Mouse (Mus musculus) heart, embryonic 15.5 days (tissue): ENCODE results near the gene Ubald2. TPM values are rescaled to one million over a fixed set of nuclear protein-coding genes. Genes with fewer than 3 reads are reported as not detected.

Experiments used
- ATAC-seq: fragments of 200-750 bp; cut with Nextera tagmentation; replicated peaks from 2 replicates; pipeline ENCODE4 v1.8.0; 2017; ENCODE audit warnings: low read depth, moderate TSS enrichment; ENCODE audit not compliant: insufficient number of reproducible peaks, insufficient read depth, low FRiP score
- H3K27ac ChIP-seq: fragments of 300-500 bp; sonication (generic); 2 replicates; pipeline ENCODE4 v1.5.1; 2015; ENCODE audit warnings: mild to moderate bottlenecking, inconsistent platforms
- H3K27me3 ChIP-seq: fragments of 300-500 bp; sonication (generic); 2 replicates; pipeline ENCODE4 v1.6.1; 2015; ENCODE audit warnings: inconsistent platforms
- H3K36me3 ChIP-seq: fragments of 300-500 bp; sonication (generic); 2 replicates; pipeline ENCODE4 v1.6.1; 2015; ENCODE audit warnings: mild to moderate bottlenecking, inconsistent platforms
- H3K4me1 ChIP-seq: fragments of 300-500 bp; sonication (generic); replicated peaks from 2 replicates; pipeline ENCODE4 v1.6.1; 2015; ENCODE audit warnings: inconsistent platforms
- H3K4me2 ChIP-seq: fragments of 300-500 bp; sonication (generic); 2 replicates; pipeline ENCODE4 v1.6.1; 2015; ENCODE audit warnings: inconsistent platforms, mild to moderate bottlenecking, moderate library complexity
- H3K4me3 ChIP-seq: fragments of 300-500 bp; sonication (generic); 2 replicates; pipeline ENCODE4 v1.5.1; 2015; ENCODE audit warnings: mild to moderate bottlenecking, inconsistent platforms
- H3K9ac ChIP-seq: fragments of 300-500 bp; sonication (generic); 2 replicates; pipeline ENCODE4 v1.6.1; 2015; ENCODE audit warnings: mild to moderate bottlenecking, inconsistent platforms
- H3K9me3 ChIP-seq: fragments of 300-500 bp; sonication (generic); replicated peaks from 2 replicates; pipeline ENCODE4 v1.6.1; 2016; ENCODE audit warnings: inconsistent platforms
- WGBS: fragments of 180-500 bp; shearing (Covaris S2); methylation state at CpG from one replicate; pipeline ENCODE4 v1.1.7; 2015; ENCODE audit warnings: mixed read lengths; 5-methylcytosine and 5-hydroxymethylcytosine counted together
- polyA plus RNA-seq: library from polyadenylated mRNA; unstranded; fragments of >200 nt; fragmentation: Nextera tagmentation; extraction: Ambion mirVana; gene quantifications from 2 replicates; pipeline ENCODE4 v1.2.1, GENCODE M21; 2015

Ubald2 gene
- polyA plus RNA-seq, 1 experiment from 2014 or later: 29.3 TPM

DNA sequence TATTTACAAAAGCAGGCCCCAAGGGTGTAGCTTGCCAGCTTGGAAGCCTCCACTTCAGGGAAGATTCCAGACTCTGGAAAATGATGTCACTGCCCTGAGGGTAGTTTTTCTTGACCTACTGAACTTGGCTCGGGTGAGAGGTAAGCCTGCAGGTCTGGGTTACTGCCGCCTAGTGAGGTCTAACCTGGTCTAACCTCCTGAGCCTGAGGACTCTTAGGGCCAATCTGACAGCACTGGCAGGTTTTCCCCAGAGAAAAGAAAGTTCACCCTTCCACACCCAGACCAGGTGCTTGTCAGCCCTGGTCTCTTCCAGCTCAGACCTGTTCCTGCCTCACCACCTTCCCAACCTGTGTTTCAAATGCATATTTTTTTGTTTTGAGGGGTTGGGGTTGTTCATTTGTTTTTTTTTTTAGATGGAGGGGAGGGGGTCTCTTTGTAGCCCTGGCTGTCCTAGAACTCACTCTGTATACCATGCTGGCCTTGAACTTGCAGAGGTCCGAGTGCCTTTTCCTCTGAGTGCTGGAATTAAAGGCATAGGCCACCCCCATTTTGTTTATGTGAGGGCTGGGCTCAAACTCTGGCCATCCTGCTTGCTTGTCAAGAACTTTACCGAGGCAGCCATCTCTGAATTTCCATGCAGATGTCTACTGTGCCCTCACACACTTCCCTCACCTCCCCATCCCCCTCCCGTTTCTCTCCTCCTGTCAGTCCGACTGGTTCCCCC, 6.9 kb upstream of the Ubald2 start:
- WGBS: 76% methylated on average over 6 of the region's 6 CpGs
- H3K4me1 ChIP-seq: peaks cover 20% of the 10 kb centered on the region
- H3K4me3 ChIP-seq: no peak overlapping the region
- no peaks in the 10 kb centered on the region for H3K36me3 ChIP-seq
- H3K27ac ChIP-seq: no peak overlapping the region
- no peak overlapping the region for H3K9ac ChIP-seq
- no peaks in the 10 kb centered on the region for H3K9me3 ChIP-seq
- no peaks in the 10 kb centered on the region for H3K27me3 ChIP-seq
- no peak overlapping the region for H3K4me2 ChIP-seq
- no peak for ATAC-seq

DNA sequence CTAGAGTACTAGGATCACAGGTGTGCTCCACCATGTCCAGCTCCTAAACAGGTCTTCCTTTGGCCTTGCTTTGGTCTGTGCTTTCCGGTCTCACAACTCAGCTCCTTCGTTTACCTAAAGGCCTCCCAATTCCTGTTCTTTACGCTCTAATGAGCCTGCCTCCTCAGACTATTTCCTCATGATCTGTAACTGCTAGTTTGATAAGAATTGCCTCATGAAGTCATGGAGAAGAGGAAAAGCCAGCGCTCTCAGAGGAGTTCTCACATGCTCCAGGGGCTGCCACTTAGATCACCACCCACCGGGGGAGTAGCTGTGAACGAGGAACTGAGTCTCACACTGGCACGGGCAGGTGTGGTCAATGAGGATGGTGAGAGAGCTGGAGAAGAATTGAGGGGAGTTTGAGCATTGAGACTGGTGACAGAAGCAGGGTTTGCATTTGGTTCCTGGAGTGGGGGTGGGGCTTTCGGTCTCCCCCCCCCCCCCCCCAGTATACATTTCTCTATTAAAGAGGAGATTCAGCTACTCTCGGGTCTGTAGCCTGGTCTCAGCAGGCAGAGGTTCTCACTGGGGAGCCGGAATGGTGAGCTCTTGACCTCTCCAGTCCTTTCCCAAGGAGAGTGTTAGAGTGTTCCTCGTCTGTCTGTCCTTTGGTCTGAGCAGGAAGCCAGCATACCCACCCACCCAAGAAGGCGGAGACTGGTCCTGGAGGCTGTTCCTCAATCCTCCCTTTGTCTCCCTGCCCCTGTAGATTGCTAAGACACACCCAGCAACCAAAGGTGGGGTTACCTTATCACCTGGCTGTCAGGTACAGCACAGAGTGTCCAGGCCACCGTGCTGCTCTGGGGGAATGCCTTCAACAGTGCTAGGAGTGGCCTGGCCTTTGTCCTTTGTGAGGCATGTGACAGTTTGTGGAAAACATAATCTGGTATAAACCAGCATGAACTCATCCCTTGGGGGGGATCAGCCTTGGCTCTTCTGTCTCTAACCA, 4.7 kb upstream of the Ubald2 start:
- ATAC-seq: no peak
- H3K9me3 ChIP-seq: no peaks in the 10 kb centered on the region
- H3K4me1 ChIP-seq: peaks cover 23% of the 10 kb centered on the region
- H3K4me2 ChIP-seq: no peak overlapping the region
- no peaks in the 10 kb centered on the region for H3K36me3 ChIP-seq
- no peak overlapping the region for H3K9ac ChIP-seq
- H3K27ac ChIP-seq: no peak overlapping the region; the same call in 1 of the 2 replicates
- no peaks in the 10 kb centered on the region for H3K27me3 ChIP-seq
- no peak overlapping the region for H3K4me3 ChIP-seq
- 35% methylated on average over 13 of the region's 13 CpGs for WGBS

DNA sequence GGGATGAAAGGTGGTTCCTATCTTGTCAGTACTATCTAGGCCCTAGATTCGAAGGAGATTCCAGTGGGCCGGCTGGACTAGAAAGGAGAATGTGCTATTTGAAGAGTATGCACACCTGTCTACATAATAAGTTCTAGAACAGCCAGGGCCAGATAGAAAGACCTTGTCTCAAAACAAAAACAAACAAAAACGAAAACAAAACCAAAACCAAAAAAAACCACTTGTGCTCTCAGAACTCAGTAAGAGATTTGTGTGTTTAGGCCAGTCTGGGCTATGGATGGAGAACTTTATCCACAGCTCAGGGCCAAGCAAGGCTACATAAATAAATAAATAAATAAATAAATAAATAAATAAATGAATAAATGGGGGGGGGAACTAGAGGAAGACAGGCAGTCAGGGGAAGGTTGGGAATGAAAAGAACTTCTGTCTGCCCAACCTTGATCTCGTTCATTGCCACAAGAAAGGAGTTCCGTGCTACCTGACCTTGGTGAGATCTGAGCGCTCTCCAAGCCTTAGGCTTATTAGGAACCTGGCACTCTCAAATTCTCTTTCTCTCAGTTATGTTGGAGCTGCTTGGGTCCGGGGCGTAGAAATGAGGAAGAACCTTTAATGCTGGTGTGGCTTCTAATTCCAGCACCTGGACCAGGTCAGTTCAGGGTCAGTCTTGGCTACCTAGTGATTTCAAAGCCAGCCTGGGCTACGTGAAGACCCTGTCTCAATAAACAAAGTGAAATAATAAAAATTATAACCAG, 3.9 kb upstream of the Ubald2 start:
- no peak overlapping the region for H3K9ac ChIP-seq
- no peak for ATAC-seq
- no peak overlapping the region for H3K4me2 ChIP-seq
- no peak overlapping the region for H3K27ac ChIP-seq
- H3K9me3 ChIP-seq: no peaks in the 10 kb centered on the region
- no peak overlapping the region for H3K4me3 ChIP-seq
- no peaks in the 10 kb centered on the region for H3K27me3 ChIP-seq
- H3K36me3 ChIP-seq: no peaks in the 10 kb centered on the region
- peaks cover 24% of the 10 kb centered on the region for H3K4me1 ChIP-seq
- WGBS: 75% methylated on average over 9 of the region's 9 CpGs

DNA sequence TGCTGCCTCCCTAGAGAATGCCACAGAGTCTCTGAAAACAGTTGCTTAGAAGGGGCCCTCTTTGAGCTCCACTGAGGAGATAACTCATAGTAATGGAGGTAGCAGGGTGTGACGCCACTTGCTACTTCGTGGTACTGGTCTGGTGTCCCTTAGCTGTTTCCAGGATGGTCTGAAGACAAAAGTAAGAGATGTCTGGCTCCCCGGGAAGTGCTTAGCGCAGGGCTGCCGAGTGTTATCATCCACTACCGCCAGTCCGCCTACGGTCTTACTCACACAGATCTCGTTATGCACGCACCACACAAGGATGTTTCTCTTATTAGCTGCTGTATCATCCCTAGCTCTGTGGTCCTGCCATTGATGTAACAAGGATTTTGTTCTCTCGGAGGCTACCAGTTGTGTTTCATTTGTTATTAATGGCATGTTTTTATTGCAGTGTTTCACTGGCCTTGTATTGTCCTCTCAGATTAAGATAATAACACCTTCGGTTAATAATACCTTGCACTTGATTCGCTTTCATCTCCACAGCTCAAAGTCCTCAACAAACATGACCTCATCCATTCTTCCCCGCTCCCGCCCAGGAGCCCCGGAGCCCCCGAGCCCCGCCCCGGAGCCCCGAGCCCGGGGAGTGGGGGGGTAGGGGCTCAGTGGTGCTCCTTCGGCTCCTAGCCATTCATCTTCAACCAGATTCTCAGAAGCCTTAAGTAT, 3.0 kb upstream of the Ubald2 start:
- whole genome bisulfite sequencing: 24% methylated on average over 22 of the region's 22 CpGs
- peak overlapping the region; percentile 23 for H3K4me2 ChIP-seq
- H3K9ac ChIP-seq: no peak overlapping the region
- no peak overlapping the region for H3K27ac ChIP-seq
- H3K36me3 ChIP-seq: no peaks in the 10 kb centered on the region
- H3K27me3 ChIP-seq: no peaks in the 10 kb centered on the region
- no peak overlapping the region for H3K4me3 ChIP-seq
- peaks cover 33% of the 10 kb centered on the region for H3K4me1 ChIP-seq
- H3K9me3 ChIP-seq: no peaks in the 10 kb centered on the region
- no peak for ATAC-seq

DNA sequence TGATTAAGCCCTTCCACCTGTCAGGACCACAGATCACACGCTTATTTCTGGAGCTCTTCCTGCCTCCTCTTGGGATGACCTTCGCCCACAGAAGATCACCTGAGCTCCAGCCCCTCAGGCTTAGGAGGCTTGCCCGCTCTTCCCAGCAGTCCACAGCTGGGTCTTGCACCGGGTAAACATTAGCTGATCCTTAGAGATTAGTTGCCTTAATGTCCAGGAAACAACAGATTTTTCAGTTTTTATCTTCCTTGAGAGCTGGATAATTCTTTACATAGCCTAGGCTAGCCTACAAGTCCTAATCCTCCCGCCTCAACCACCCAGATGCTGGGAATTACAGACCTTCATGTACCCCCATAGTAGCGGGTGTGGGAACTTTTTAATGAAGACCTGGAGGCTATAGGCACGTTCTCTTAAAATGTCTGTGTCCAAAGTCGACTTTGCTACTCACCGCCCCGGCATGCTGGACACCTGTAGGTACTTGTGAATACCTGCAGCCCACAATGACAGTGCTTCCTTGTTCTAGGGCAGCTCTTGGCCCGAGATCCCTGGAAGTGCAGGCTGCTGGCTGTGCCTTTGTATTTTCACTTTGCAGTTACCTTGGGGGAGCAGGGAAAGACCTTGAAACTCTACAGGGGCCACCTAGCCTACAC, 2.3 kb upstream of the Ubald2 start:
- Histone ChIP-seq H3K27me3 (no peaks in the 10 kb centered on the region), H3K4me3 (no peak overlapping the region), H3K27ac (no peak overlapping the region), H3K9ac (no peak overlapping the region), H3K36me3 (no peaks in the 10 kb centered on the region), H3K4me2 (peak overlapping the region; percentile 23), H3K4me1 (peaks cover 39% of the 10 kb centered on the region), H3K9me3 (no peaks in the 10 kb centered on the region)
- WGBS: 59% methylated on average over 11 of the region's 11 CpGs
- ATAC-seq: no peak

DNA sequence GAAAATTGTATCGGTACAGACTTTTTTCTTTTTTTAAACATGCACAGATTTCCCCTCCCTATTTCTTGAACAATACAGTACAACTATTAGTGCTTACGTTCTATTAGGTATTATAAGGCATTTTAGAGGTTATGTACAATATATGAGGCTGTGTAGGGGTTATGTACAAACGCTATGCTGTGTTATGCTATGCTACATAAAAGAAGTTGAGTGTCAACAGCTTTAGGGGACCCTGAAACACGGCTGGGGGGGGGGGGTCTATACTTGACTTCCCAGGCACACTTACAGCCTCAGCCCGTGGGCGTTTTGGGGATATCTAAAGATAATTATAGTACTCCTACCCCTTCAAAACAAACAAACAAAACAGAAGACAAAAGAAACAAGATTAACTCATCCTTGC, 1.8 kb upstream of the Ubald2 start:
- WGBS: 55% methylated on average over 6 of the region's 6 CpGs
- no peak overlapping the region for H3K27ac ChIP-seq
- H3K36me3 ChIP-seq: no peaks in the 10 kb centered on the region

DNA sequence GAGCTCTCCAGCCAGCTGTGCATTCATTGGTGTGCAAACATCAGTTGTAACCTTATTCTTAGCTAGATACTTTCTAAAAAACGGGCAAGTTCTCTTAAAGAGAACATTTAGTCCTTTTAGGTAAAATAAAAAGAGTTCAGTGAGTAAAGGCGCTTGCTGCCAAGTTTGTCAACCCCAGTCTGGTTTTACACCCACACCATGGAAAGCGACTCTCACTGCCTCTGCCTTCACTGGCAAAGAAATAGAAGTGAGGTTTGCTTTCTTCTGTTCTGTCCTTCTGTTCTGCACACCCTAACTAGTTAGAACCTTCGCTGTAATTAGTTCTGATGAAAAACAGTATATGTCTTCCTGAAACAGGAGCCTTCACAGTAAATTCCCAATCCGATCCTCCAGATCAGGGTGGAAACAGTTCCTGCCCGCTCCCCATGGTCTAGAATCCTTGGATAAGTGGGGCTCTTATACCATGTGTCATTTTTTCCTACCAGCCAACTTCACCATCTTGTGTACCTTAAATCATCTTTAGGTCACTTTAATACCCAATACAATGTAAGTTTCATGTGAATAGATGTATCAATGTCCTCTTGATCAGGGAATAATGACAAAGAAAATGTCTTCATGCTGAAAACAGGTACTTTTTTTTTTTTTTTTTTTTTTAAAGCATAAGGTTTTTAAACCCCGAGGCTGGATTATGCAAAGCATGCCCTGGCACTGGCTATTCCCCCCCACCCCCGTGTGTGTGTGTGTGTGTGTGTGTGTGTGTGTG, 1.1 kb upstream of the Ubald2 start:
- Histone ChIP-seq H3K4me2 (peak overlapping the region; percentile 73), H3K9ac (no peak overlapping the region), H3K27me3 (no peaks in the 10 kb centered on the region), H3K4me1 (peaks cover 52% of the 10 kb centered on the region), H3K9me3 (no peaks in the 10 kb centered on the region), H3K36me3 (peaks cover 5% of the 10 kb centered on the region), H3K27ac (peak overlapping the region; percentile 57; the same call in 1 of the 2 replicates), H3K4me3 (no peak overlapping the region)
- 67% methylated on average over 8 of the region's 8 CpGs for whole genome bisulfite sequencing
- ATAC-seq: no peak

More for the DNA sequence above, 1.8 kb upstream of the Ubald2 start:
- no peak for ATAC-seq
- Histone ChIP-seq H3K4me2 (no peak overlapping the region), H3K9ac (no peak overlapping the region), H3K9me3 (no peaks in the 10 kb centered on the region), H3K4me1 (peaks cover 45% of the 10 kb centered on the region), H3K4me3 (no peak overlapping the region), H3K27me3 (no peaks in the 10 kb centered on the region)

DNA sequence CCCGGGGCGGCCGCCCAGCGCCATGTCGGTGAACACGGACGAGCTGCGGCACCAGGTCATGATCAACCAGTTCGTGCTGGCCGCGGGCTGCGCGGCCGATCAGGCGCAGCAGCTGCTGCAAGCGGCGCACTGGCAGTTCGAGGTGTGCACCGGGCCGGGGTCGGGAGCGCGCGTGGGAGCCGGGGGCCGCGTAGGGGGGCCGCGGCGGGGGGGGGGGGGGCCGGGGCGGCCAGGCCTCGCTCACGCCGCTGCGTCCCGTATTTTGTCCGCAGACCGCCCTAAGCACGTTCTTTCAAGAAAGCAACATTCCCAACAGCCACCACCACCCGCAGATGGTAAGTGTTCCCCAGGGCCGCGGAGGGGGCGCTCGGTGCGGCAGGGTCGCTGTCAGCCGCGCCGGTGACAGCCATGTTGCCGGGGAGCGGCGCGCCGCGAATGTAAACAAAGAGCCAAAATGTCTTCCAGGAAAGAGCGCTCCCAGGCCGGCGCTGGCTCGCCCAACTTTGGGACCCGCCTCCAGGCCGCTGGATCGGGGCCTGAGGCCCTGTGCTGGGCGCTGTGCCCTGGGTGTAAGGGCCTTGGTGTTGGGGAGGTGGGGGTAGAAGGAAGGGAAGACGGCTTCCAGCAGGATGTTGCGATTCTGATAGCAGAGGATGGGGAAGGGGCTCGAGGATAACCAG, 533 bp downstream of the Ubald2 start:
- Histone ChIP-seq H3K36me3 (peaks cover 5% of the 10 kb centered on the region), H3K9ac (peak overlapping the region; percentile 88), H3K4me2 (peak overlapping the region; percentile 73), H3K27ac (peak overlapping the region; percentile 94), H3K9me3 (no peaks in the 10 kb centered on the region), H3K4me1 (peaks cover 44% of the 10 kb centered on the region), H3K27me3 (no peaks in the 10 kb centered on the region), H3K4me3 (peak overlapping the region; percentile 91)
- peak; percentile 18 for ATAC-seq
- under 1% methylated on average over 42 of the region's 67 CpGs for WGBS

DNA sequence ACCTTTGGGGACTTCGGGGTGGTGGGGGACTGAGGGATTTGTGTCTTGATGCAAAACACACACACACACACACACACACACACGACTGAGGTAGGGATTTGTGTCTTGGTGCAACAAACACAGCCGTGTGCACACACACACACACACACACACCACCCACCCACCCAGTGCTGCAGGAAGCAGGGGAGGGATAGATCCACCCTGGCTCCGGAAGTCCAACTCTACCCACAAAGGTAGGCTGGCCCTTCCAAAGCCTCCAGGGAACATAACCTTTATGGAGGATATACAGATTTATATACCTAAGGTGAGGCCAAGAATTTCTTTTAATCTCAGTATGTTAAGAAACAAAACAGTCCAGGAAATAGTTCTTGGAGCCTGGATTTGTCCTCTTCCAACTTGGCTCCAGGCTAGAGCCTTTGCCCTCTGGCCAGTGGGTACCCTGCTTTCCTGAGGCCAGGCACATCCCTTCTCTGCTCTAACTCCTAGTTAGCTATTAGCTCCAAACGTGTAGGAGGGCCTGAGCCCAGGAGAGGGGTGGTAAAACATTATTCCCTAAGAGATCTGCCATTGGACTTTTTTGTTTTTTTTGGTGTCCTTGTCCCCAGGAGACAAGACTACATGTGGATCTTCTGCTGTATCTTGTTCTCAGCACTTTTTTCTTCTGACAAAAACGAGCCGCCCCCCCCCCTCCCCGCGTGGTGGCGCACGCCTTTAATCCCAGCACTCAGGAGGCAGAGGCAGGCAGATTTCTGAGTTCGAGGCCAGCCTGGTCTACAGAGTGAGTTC, 1.3 kb downstream of the Ubald2 start:
- ATAC-seq: no peak
- Histone ChIP-seq H3K9ac (peak overlapping the region; percentile 88), H3K4me3 (peak overlapping the region; percentile 91), H3K27ac (peak overlapping the region; percentile 94), H3K36me3 (peaks cover 5% of the 10 kb centered on the region), H3K9me3 (no peaks in the 10 kb centered on the region), H3K4me2 (peak overlapping the region; percentile 73), H3K4me1 (peaks cover 48% of the 10 kb centered on the region), H3K27me3 (no peaks in the 10 kb centered on the region)
- WGBS: 47% methylated on average over 12 of the region's 12 CpGs
